Mouse (Mus musculus) erythroblast, embryonic 14.5 days (primary cell): ENCODE data around the gene Megf9. TPM values are rescaled to one million over a fixed set of nuclear protein-coding genes. Genes with fewer than 3 reads are reported as not detected.

ENCODE experiments used
- H3K27me3 ChIP-seq: 2 replicates; pipeline ENCODE4 v1.6.1; 2012; ENCODE audit warnings: inconsistent platforms; ENCODE audit not compliant: control insufficient read depth
- H3K36me3 ChIP-seq: 2 replicates; pipeline ENCODE4 v1.6.1; 2012; ENCODE audit warnings: mild to moderate bottlenecking, inconsistent platforms; ENCODE audit not compliant: control insufficient read depth
- H3K4me1 ChIP-seq: 2 replicates; pipeline ENCODE4 v1.6.1; 2012; ENCODE audit warnings: inconsistent platforms; ENCODE audit not compliant: control insufficient read depth
- H3K4me3 ChIP-seq: replicated peaks from 2 replicates; pipeline ENCODE3; 2012; ENCODE audit warnings: moderate library complexity, mild to moderate bottlenecking, inconsistent platforms
- H3K9me3 ChIP-seq: 2 replicates; pipeline ENCODE4 v1.6.1; 2012; ENCODE audit warnings: low read length, inconsistent platforms, mixed read lengths; ENCODE audit not compliant: control insufficient read depth
- GATA1 ChIP-seq: IDR thresholded peaks from 2 replicates; pipeline ENCODE4 v1.6.1; 2012; ENCODE audit warnings: low read length, inconsistent platforms, mixed read lengths
- TAL1 ChIP-seq: IDR thresholded peaks from 3 replicates; pipeline ENCODE4 v1.6.1; 2012; ENCODE audit warnings: low read length, inconsistent platforms, mixed read lengths
- polyA plus RNA-seq: library from polyadenylated mRNA; stranded (reverse); fragments of >175 nt; gene quantifications from 2 replicates; pipeline ENCODE4 v1.2.3, GENCODE M21; 2012

Gene Megf9
- polyA plus RNA-seq, 1 experiment: 0.99 TPM

GRCm38 (mm10) chr4:70533056-70533805 is 1.6 kb downstream of the Megf9 start:
- H3K4me1 ChIP-seq: peaks cover 50% of the 10 kb centered on the region
- TF ChIP-seq TAL1 (no peak), GATA1 (no peak)
- peaks cover 6% of the 10 kb centered on the region for H3K27me3 ChIP-seq
- H3K9me3 ChIP-seq: no peaks in the 10 kb centered on the region
- H3K36me3 ChIP-seq: no peaks in the 10 kb centered on the region
- H3K4me3 ChIP-seq: peak overlapping the region; percentile 93

GRCm38 (mm10) chr4:70531021-70531420 is 3.8 kb downstream of the Megf9 start:
- TF ChIP-seq GATA1: no peak
- TF ChIP-seq TAL1: no peak
- no peaks in the 10 kb centered on the region for H3K36me3 ChIP-seq
- H3K27me3 ChIP-seq: peaks cover 6% of the 10 kb centered on the region
- H3K4me3 ChIP-seq: no peak overlapping the region
- H3K4me1 ChIP-seq: peaks cover 53% of the 10 kb centered on the region
- H3K9me3 ChIP-seq: no peaks in the 10 kb centered on the region

GRCm38 (mm10) chr4:70528622-70529021 is 6.2 kb downstream of the Megf9 start:
- Histone ChIP-seq H3K27me3 (no peaks in the 10 kb centered on the region), H3K9me3 (no peaks in the 10 kb centered on the region), H3K4me3 (no peak overlapping the region), H3K36me3 (no peaks in the 10 kb centered on the region), H3K4me1 (peaks cover 31% of the 10 kb centered on the region)
- TF ChIP-seq TAL1 (no peak), GATA1 (no peak)

GRCm38 (mm10) chr4:70523346-70523745 is 11.4 kb downstream of the Megf9 start:
- Histone ChIP-seq H3K4me1 (peaks cover 6% of the 10 kb centered on the region), H3K9me3 (no peaks in the 10 kb centered on the region), H3K4me3 (no peak overlapping the region), H3K36me3 (no peaks in the 10 kb centered on the region), H3K27me3 (no peaks in the 10 kb centered on the region)
- TF ChIP-seq GATA1 (no peak), TAL1 (no peak)

GRCm38 (mm10) chr4:70521506-70522292 is 13.1 kb downstream of the Megf9 start:
- no peaks in the 10 kb centered on the region for H3K27me3 ChIP-seq
- H3K4me1 ChIP-seq: no peaks in the 10 kb centered on the region
- no peaks in the 10 kb centered on the region for H3K36me3 ChIP-seq
- H3K9me3 ChIP-seq: no peaks in the 10 kb centered on the region
- no peak for TF ChIP-seq GATA1
- TF ChIP-seq TAL1: no peak
- H3K4me3 ChIP-seq: no peak overlapping the region

GRCm38 (mm10) chr4:70517646-70518045 is 17.1 kb downstream of the Megf9 start:
- TF ChIP-seq TAL1 (no peak), GATA1 (no peak)
- Histone ChIP-seq H3K4me1 (no peaks in the 10 kb centered on the region), H3K36me3 (no peaks in the 10 kb centered on the region)

GRCm38 (mm10) chr4:70516289-70516688 is 18.5 kb downstream of the Megf9 start:
- H3K4me1 ChIP-seq: no peaks in the 10 kb centered on the region
- no peaks in the 10 kb centered on the region for H3K27me3 ChIP-seq
- no peak overlapping the region for H3K4me3 ChIP-seq
- TF ChIP-seq GATA1: no peak
- TF ChIP-seq TAL1: no peak
- no peaks in the 10 kb centered on the region for H3K36me3 ChIP-seq
- no peaks in the 10 kb centered on the region for H3K9me3 ChIP-seq

More at GRCm38 (mm10) chr4:70517646-70518045, 17.1 kb downstream of the Megf9 start:
- H3K4me3 ChIP-seq: no peak overlapping the region
- H3K9me3 ChIP-seq: no peaks in the 10 kb centered on the region
- H3K27me3 ChIP-seq: no peaks in the 10 kb centered on the region

GRCm38 (mm10) chr4:70515514-70515913 is 19.3 kb downstream of the Megf9 start:
- Histone ChIP-seq H3K4me3 (no peak overlapping the region), H3K36me3 (no peaks in the 10 kb centered on the region), H3K27me3 (no peaks in the 10 kb centered on the region), H3K9me3 (no peaks in the 10 kb centered on the region), H3K4me1 (no peaks in the 10 kb centered on the region)
- TF ChIP-seq TAL1 (no peak), GATA1 (no peak)

- Histone ChIP-seq H3K9me3 (no peaks in the 10 kb centered on the region), H3K4me3 (no peak overlapping the region), H3K36me3 (no peaks in the 10 kb centered on the region), H3K27me3 (no peaks in the 10 kb centered on the region), H3K4me1 (no peaks in the 10 kb centered on the region)
- TF ChIP-seq GATA1 (no peak), TAL1 (no peak)
Observed at GRCm38 (mm10) chr4:70509987-70510386, 24.8 kb downstream of the Megf9 start.
